Mouse (Mus musculus): ENCODE measurements around the gene Bach2. TPM values are rescaled to one million over a fixed set of nuclear protein-coding genes. Genes with fewer than 3 reads are reported as not detected.

The Bach2 gene
- polyA plus RNA-seq, 1 experiment from 2014 or later = 21.9 TPM

GRCm38 (mm10) chr4:32330584-32331314, 92.1 kb downstream of the Bach2 start:
- H3K27me3 ChIP-seq (replicated peaks; ENCODE audit: control insufficient read depth, insufficient read depth, low read length) = no peaks in the 10 kb centered on the region
- peaks cover 22% of the 10 kb centered on the region for H3K4me1 ChIP-seq (ENCODE audit: control insufficient read depth, insufficient read depth, low read length)
- WGBS = 80% methylated on average over 8 of the region's 8 CpGs
- H3K36me3 ChIP-seq (ENCODE audit: control insufficient read depth, insufficient read depth, low read length) = no peaks in the 10 kb centered on the region
- no peak overlapping the region for H3K4me3 ChIP-seq (ENCODE audit: low read depth, low read length)
- H3K27ac ChIP-seq (ENCODE audit: low read depth, low read length) = no peak overlapping the region
- ATAC-seq = no peak
- H3K4me2 ChIP-seq (ENCODE audit: low read length) = no peak overlapping the region
- no peak for DNase-seq (ENCODE audit: low spot score)
- H3K9ac ChIP-seq (ENCODE audit: low read length) = no peak overlapping the region
- no peaks in the 10 kb centered on the region for H3K9me3 ChIP-seq (replicated peaks; ENCODE audit: control insufficient read depth, low read length)

- Histone ChIP-seq H3K4me2 (ENCODE audit: low read length) (no peak overlapping the region), H3K27me3 (replicated peaks; ENCODE audit: control insufficient read depth, insufficient read depth, low read length) (no peaks in the 10 kb centered on the region), H3K9ac (ENCODE audit: low read length) (no peak overlapping the region), H3K36me3 (ENCODE audit: control insufficient read depth, insufficient read depth, low read length) (no peaks in the 10 kb centered on the region), H3K9me3 (replicated peaks; ENCODE audit: control insufficient read depth, low read length) (no peaks in the 10 kb centered on the region), H3K4me3 (ENCODE audit: low read depth, low read length) (no peak overlapping the region), H3K4me1 (ENCODE audit: control insufficient read depth, insufficient read depth, low read length) (peaks cover 10% of the 10 kb centered on the region), H3K27ac (ENCODE audit: low read depth, low read length) (0 out of 2 replicates have a peak overlapping the region, but pooled peaks have one; percentile 9)
- ATAC-seq (no peak), DNase-seq (ENCODE audit: low spot score) (no peak)
- WGBS = 94% methylated on average over 12 of the region's 12 CpGs
Measured at GRCm38 (mm10) chr4:32332028-32332427, 93.4 kb downstream of the Bach2 start.

- no peak overlapping the region for H3K4me2 ChIP-seq (ENCODE audit: low read length)
- no peak overlapping the region for H3K9ac ChIP-seq (ENCODE audit: low read length)
- no peaks in the 10 kb centered on the region for H3K9me3 ChIP-seq (replicated peaks; ENCODE audit: control insufficient read depth, low read length)
- H3K27ac ChIP-seq (ENCODE audit: low read depth, low read length) = no peak overlapping the region
- peaks cover 4% of the 10 kb centered on the region; the same call in 1 of the 2 replicates for H3K4me1 ChIP-seq (ENCODE audit: control insufficient read depth, insufficient read depth, low read length)
- WGBS = 96% methylated on average over 1 of the region's 1 CpGs
- H3K4me3 ChIP-seq (ENCODE audit: low read depth, low read length) = no peak overlapping the region
- DNase-seq (ENCODE audit: low spot score) = no peak
- H3K36me3 ChIP-seq (ENCODE audit: control insufficient read depth, insufficient read depth, low read length) = no peaks in the 10 kb centered on the region
- H3K27me3 ChIP-seq (replicated peaks; ENCODE audit: control insufficient read depth, insufficient read depth, low read length) = no peaks in the 10 kb centered on the region
- no peak for ATAC-seq
Measured at GRCm38 (mm10) chr4:32334131-32334530, 95.5 kb downstream of the Bach2 start.

- 88% methylated on average over 5 of the region's 5 CpGs for WGBS
Measured at GRCm38 (mm10) chr4:32334765-32335164, 96.2 kb downstream of the Bach2 start.

GRCm38 (mm10) chr4:32335659-32336058, 97.1 kb downstream of the Bach2 start:
- no peak for ATAC-seq
- H3K4me1 ChIP-seq (ENCODE audit: control insufficient read depth, insufficient read depth, low read length) = peaks cover 4% of the 10 kb centered on the region; the same call in 1 of the 2 replicates

More at GRCm38 (mm10) chr4:32334765-32335164, 96.2 kb downstream of the Bach2 start:
- H3K4me3 ChIP-seq (ENCODE audit: low read depth, low read length) = no peak overlapping the region
- H3K27ac ChIP-seq (ENCODE audit: low read depth, low read length) = no peak overlapping the region
- no peaks in the 10 kb centered on the region for H3K9me3 ChIP-seq (replicated peaks; ENCODE audit: control insufficient read depth, low read length)
- peaks cover 4% of the 10 kb centered on the region; the same call in 1 of the 2 replicates for H3K4me1 ChIP-seq (ENCODE audit: control insufficient read depth, insufficient read depth, low read length)
- no peak overlapping the region for H3K4me2 ChIP-seq (ENCODE audit: low read length)
- H3K9ac ChIP-seq (ENCODE audit: low read length) = no peak overlapping the region
- H3K36me3 ChIP-seq (ENCODE audit: control insufficient read depth, insufficient read depth, low read length) = no peaks in the 10 kb centered on the region
- ATAC-seq (no peak), DNase-seq (ENCODE audit: low spot score) (no peak)
- H3K27me3 ChIP-seq (replicated peaks; ENCODE audit: control insufficient read depth, insufficient read depth, low read length) = no peaks in the 10 kb centered on the region

GRCm38 (mm10) chr4:32336642-32337041, 98.0 kb downstream of the Bach2 start:
- H3K4me3 ChIP-seq (ENCODE audit: low read depth, low read length) = no peak overlapping the region
- no peaks in the 10 kb centered on the region for H3K27me3 ChIP-seq (replicated peaks; ENCODE audit: control insufficient read depth, insufficient read depth, low read length)
- no peaks in the 10 kb centered on the region for H3K9me3 ChIP-seq (replicated peaks; ENCODE audit: control insufficient read depth, low read length)
- no peak overlapping the region for H3K9ac ChIP-seq (ENCODE audit: low read length)
- peaks cover 4% of the 10 kb centered on the region; the same call in 1 of the 2 replicates for H3K4me1 ChIP-seq (ENCODE audit: control insufficient read depth, insufficient read depth, low read length)
- DNase-seq (ENCODE audit: low spot score) = no peak
- H3K27ac ChIP-seq (ENCODE audit: low read depth, low read length) = no peak overlapping the region
- no peak overlapping the region for H3K4me2 ChIP-seq (ENCODE audit: low read length)
- ATAC-seq = no peak
- WGBS = 76% methylated on average over 4 of the region's 4 CpGs
- no peaks in the 10 kb centered on the region for H3K36me3 ChIP-seq (ENCODE audit: control insufficient read depth, insufficient read depth, low read length)

More at GRCm38 (mm10) chr4:32335659-32336058, 97.1 kb downstream of the Bach2 start:
- Histone ChIP-seq H3K9me3 (replicated peaks; ENCODE audit: control insufficient read depth, low read length) (no peaks in the 10 kb centered on the region), H3K4me2 (ENCODE audit: low read length) (no peak overlapping the region), H3K9ac (ENCODE audit: low read length) (no peak overlapping the region), H3K27ac (ENCODE audit: low read depth, low read length) (no peak overlapping the region), H3K27me3 (replicated peaks; ENCODE audit: control insufficient read depth, insufficient read depth, low read length) (no peaks in the 10 kb centered on the region), H3K4me3 (ENCODE audit: low read depth, low read length) (no peak overlapping the region), H3K36me3 (ENCODE audit: control insufficient read depth, insufficient read depth, low read length) (no peaks in the 10 kb centered on the region)
- DNase-seq (ENCODE audit: low spot score) = no peak
- 87% methylated on average over 12 of the region's 12 CpGs for WGBS

GRCm38 (mm10) chr4:32337638-32338037, 99.0 kb downstream of the Bach2 start:
- no peak overlapping the region for H3K4me3 ChIP-seq (ENCODE audit: low read depth, low read length)
- no peak overlapping the region for H3K4me2 ChIP-seq (ENCODE audit: low read length)
- H3K27me3 ChIP-seq (replicated peaks; ENCODE audit: control insufficient read depth, insufficient read depth, low read length) = no peaks in the 10 kb centered on the region
- H3K9ac ChIP-seq (ENCODE audit: low read length) = no peak overlapping the region
- WGBS = 9% methylated on average over 11 of the region's 11 CpGs
- ATAC-seq = peak; percentile 25; the same call in 1 of the 2 replicates
- no peak for DNase-seq (ENCODE audit: low spot score)
- H3K9me3 ChIP-seq (replicated peaks; ENCODE audit: control insufficient read depth, low read length) = no peaks in the 10 kb centered on the region
- H3K4me1 ChIP-seq (ENCODE audit: control insufficient read depth, insufficient read depth, low read length) = peaks cover 4% of the 10 kb centered on the region; the same call in 1 of the 2 replicates
- no peak overlapping the region for H3K27ac ChIP-seq (ENCODE audit: low read depth, low read length)
- H3K36me3 ChIP-seq (ENCODE audit: control insufficient read depth, insufficient read depth, low read length) = no peaks in the 10 kb centered on the region

GRCm38 (mm10) chr4:32338451-32338850, 99.8 kb downstream of the Bach2 start:
- ATAC-seq = no peak
- Histone ChIP-seq H3K4me3 (ENCODE audit: low read depth, low read length) (no peak overlapping the region), H3K36me3 (ENCODE audit: control insufficient read depth, insufficient read depth, low read length) (no peaks in the 10 kb centered on the region), H3K4me2 (ENCODE audit: low read length) (no peak overlapping the region), H3K27me3 (replicated peaks; ENCODE audit: control insufficient read depth, insufficient read depth, low read length) (no peaks in the 10 kb centered on the region), H3K4me1 (ENCODE audit: control insufficient read depth, insufficient read depth, low read length) (peaks cover 4% of the 10 kb centered on the region; the same call in 1 of the 2 replicates), H3K9ac (ENCODE audit: low read length) (no peak overlapping the region), H3K9me3 (replicated peaks; ENCODE audit: control insufficient read depth, low read length) (no peaks in the 10 kb centered on the region), H3K27ac (ENCODE audit: low read depth, low read length) (no peak overlapping the region)
- WGBS = 77% methylated on average over 10 of the region's 10 CpGs
- no peak for DNase-seq (ENCODE audit: low spot score)

GRCm38 (mm10) chr4:32340844-32341243, 102.2 kb downstream of the Bach2 start:
- Histone ChIP-seq H3K27ac (ENCODE audit: low read depth, low read length) (no peak overlapping the region), H3K4me3 (ENCODE audit: low read depth, low read length) (no peak overlapping the region), H3K4me1 (ENCODE audit: control insufficient read depth, insufficient read depth, low read length) (peaks cover 4% of the 10 kb centered on the region; the same call in 1 of the 2 replicates), H3K4me2 (ENCODE audit: low read length) (no peak overlapping the region), H3K27me3 (replicated peaks; ENCODE audit: control insufficient read depth, insufficient read depth, low read length) (no peaks in the 10 kb centered on the region), H3K9ac (ENCODE audit: low read length) (no peak overlapping the region), H3K36me3 (ENCODE audit: control insufficient read depth, insufficient read depth, low read length) (no peaks in the 10 kb centered on the region), H3K9me3 (replicated peaks; ENCODE audit: control insufficient read depth, low read length) (no peaks in the 10 kb centered on the region)
- DNase-seq (ENCODE audit: low spot score) (no peak), ATAC-seq (no peak)
- 24% methylated on average over 7 of the region's 7 CpGs for WGBS
